Mouse (Mus musculus): ENCODE data around the gene Kndc1. TPM values are rescaled to one million over a fixed set of nuclear protein-coding genes. Genes with fewer than 3 reads are reported as not detected.

The Kndc1 gene
- polyA plus RNA-seq, 1 experiment from 2014 or later = 0.15 TPM

DNA sequence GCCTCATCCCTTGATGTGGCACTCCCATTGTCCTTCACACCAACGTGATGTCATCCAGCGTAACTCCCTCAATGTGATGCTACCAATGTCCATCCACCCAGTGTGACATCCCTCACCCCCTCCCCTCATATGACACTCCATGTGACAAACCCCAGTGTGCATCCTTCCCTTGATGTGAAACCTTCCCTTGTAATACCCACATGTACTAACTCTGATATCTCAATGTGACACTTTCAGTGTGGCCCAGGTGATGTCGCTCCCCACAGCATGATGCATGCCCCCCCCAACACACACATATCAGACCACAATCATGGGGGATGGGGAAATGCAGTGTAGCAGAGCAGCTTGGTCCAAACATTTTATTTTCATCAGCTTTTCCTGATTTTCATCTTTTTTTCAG is 62.2 kb downstream of the Kndc1 start:
- 81% methylated on average over 3 of the region's 3 CpGs for WGBS
- Histone ChIP-seq H3K4me3 (no peak overlapping the region), H3K4me2 (replicated peaks) (no peak overlapping the region), H3K36me3 (no peaks in the 10 kb centered on the region), H3K27me3 (peaks cover 7% of the 10 kb centered on the region), H3K9ac (no peak overlapping the region), H3K27ac (no peak overlapping the region), H3K9me3 (no peaks in the 10 kb centered on the region), H3K4me1 (no peaks in the 10 kb centered on the region)
- no peak for ATAC-seq (ENCODE audit: insufficient number of reproducible peaks, insufficient read depth, low FRiP score, low TSS enrichment)

GRCm38 (mm10) chr7:139957437-139957836 is 62.9 kb downstream of the Kndc1 start:
- Histone ChIP-seq H3K36me3 (no peaks in the 10 kb centered on the region), H3K27ac (no peak overlapping the region), H3K4me3 (no peak overlapping the region), H3K27me3 (peaks cover 7% of the 10 kb centered on the region), H3K9me3 (no peaks in the 10 kb centered on the region), H3K4me1 (no peaks in the 10 kb centered on the region), H3K4me2 (replicated peaks) (no peak overlapping the region), H3K9ac (no peak overlapping the region)
- ATAC-seq (ENCODE audit: insufficient number of reproducible peaks, insufficient read depth, low FRiP score, low TSS enrichment) = no peak
- 61% methylated on average over 11 of the region's 11 CpGs for WGBS

GRCm38 (mm10) chr7:139957958-139958357 is 63.5 kb downstream of the Kndc1 start:
- no peak for ATAC-seq (ENCODE audit: insufficient number of reproducible peaks, insufficient read depth, low FRiP score, low TSS enrichment)
- peak overlapping the region; percentile 33; the same call in 1 of the 2 replicates for H3K9ac ChIP-seq

DNA sequence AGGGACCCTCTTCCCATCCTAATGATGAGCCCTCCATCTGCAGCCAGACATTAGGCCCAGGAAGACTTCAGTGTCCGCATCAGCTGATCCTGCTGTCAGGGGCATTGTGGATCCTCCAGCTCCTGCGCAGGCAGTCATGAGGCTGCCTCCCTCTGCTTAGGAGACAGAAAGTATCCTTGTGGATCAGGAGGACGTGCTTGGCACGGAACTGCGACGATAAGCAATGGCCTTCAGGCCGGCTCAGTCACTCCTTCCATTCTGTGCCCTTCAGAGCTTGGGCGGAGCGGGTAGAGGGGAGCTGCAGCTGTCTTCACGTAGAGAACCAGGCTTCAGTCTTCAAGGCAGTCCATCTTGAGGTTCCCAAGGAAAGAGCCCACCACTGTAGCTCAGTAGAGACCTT is 66.6 kb downstream of the Kndc1 start:
- ATAC-seq (ENCODE audit: insufficient number of reproducible peaks, insufficient read depth, low FRiP score, low TSS enrichment) = no peak
- H3K4me2 ChIP-seq (replicated peaks) = no peak overlapping the region
- H3K4me3 ChIP-seq = no peak overlapping the region
- H3K9ac ChIP-seq = no peak overlapping the region
- no peak overlapping the region for H3K27ac ChIP-seq
- H3K36me3 ChIP-seq = no peaks in the 10 kb centered on the region
- no peaks in the 10 kb centered on the region for H3K4me1 ChIP-seq
- 84% methylated on average over 10 of the region's 10 CpGs for WGBS
- H3K9me3 ChIP-seq = no peaks in the 10 kb centered on the region
- H3K27me3 ChIP-seq = peaks cover 7% of the 10 kb centered on the region

More at GRCm38 (mm10) chr7:139957958-139958357, 63.5 kb downstream of the Kndc1 start:
- 46% methylated on average over 11 of the region's 11 CpGs for WGBS
- Histone ChIP-seq H3K27ac (no peak overlapping the region), H3K4me3 (no peak overlapping the region), H3K36me3 (no peaks in the 10 kb centered on the region), H3K4me2 (replicated peaks) (no peak overlapping the region), H3K9me3 (no peaks in the 10 kb centered on the region), H3K27me3 (peaks cover 7% of the 10 kb centered on the region), H3K4me1 (no peaks in the 10 kb centered on the region)

- Histone ChIP-seq H3K9ac (no peak overlapping the region), H3K4me2 (replicated peaks) (no peak overlapping the region), H3K27ac (no peak overlapping the region), H3K4me3 (no peak overlapping the region), H3K4me1 (no peaks in the 10 kb centered on the region), H3K36me3 (no peaks in the 10 kb centered on the region), H3K27me3 (no peaks in the 10 kb centered on the region; the same call in none of the 2 replicates), H3K9me3 (no peaks in the 10 kb centered on the region)
- 59% methylated on average over 4 of the region's 4 CpGs for WGBS
- ATAC-seq (ENCODE audit: insufficient number of reproducible peaks, insufficient read depth, low FRiP score, low TSS enrichment) = no peak
These were observed 69.3 kb downstream of the Kndc1 start for GRCm38 (mm10) chr7:139963814-139964213.

DNA sequence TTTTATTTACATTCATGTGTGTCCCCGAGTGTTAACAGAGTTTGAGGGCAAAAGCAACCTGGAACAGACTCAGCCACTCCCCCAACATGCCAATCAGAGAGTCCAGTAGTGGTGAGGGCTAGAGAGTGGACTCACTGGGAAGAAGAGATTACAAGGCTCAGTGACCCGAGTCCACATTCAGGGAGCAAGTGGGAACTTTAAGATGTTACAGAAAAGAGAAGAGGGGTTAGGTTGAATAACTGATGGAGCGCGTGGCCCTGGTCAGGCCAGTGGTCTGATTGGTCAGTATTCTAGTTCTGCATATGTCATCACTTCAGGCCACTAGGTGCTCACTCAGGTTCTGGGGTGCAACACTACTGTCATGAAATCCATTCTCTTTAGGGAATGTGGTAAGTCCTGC is 72.7 kb downstream of the Kndc1 start:
- H3K9me3 ChIP-seq = no peaks in the 10 kb centered on the region
- H3K4me1 ChIP-seq = no peaks in the 10 kb centered on the region
- no peaks in the 10 kb centered on the region; the same call in none of the 2 replicates for H3K27me3 ChIP-seq
- no peak overlapping the region for H3K4me3 ChIP-seq
- H3K9ac ChIP-seq = no peak overlapping the region
- 10% methylated on average over 4 of the region's 4 CpGs for WGBS
- no peaks in the 10 kb centered on the region for H3K36me3 ChIP-seq
- no peak overlapping the region for H3K27ac ChIP-seq
- no peak for ATAC-seq (ENCODE audit: insufficient number of reproducible peaks, insufficient read depth, low FRiP score, low TSS enrichment)
- no peak overlapping the region for H3K4me2 ChIP-seq (replicated peaks)

DNA sequence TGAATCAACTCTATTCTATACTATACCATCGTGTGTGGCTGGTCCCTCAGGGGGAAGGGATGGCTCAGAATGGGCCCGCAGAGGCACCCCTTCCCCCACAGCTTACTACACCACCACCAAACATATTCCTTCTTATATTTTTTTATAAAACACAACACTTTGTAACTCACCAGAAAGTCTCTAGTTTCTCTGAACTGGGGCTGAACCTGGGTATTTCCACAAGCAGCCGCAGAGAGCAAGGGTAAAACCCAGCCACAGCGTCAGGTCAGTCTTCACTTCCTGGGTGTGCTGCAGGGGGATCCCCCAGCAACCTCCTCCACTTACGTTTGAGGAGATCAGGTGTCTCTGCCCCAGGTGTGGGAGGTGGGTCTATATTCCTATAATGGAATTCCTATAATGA is 73.9 kb downstream of the Kndc1 start:
- Histone ChIP-seq H3K9ac (no peak overlapping the region), H3K4me1 (no peaks in the 10 kb centered on the region), H3K4me3 (no peak overlapping the region), H3K9me3 (no peaks in the 10 kb centered on the region), H3K36me3 (no peaks in the 10 kb centered on the region), H3K4me2 (replicated peaks) (no peak overlapping the region), H3K27me3 (no peaks in the 10 kb centered on the region; the same call in none of the 2 replicates), H3K27ac (no peak overlapping the region)
- no peak for ATAC-seq (ENCODE audit: insufficient number of reproducible peaks, insufficient read depth, low FRiP score, low TSS enrichment)
- WGBS = 43% methylated on average over 5 of the region's 5 CpGs

DNA sequence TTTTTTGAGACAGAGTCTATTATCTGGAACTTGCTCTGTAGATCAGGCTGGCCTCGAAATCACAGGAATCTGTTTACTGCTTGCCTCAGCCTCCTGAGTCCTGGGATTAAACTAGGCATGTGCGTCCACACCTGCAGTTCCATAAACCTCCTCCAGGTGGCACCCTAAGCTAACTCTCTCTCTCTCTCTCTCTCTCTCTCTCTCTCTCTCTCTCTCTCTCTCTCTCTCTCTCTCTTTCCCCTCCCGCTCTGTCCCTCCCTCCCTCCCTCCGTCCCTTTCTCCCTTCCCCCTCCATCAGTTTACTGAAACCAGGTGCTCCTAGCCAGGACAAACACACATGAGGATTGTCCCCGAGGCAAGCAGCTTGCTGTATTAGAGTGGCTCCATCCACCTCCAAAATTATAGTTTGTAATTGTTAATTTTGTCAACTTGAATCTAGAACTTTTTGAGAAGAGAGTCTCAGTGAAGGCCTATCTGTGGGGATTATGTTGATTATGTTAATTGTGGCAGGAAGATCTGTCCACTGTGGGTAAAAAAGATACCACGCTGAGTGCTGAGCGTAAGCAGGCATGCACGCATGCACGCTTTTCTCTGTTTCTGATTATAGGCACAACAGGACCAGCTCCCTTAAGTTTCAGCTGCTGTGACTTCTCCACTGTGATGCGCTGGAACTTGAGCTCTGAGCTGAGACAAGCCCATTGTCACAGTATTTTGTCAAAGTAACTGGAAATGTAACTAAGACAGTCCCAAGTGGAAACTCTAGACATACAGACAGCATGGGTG is 75.0 kb downstream of the Kndc1 start:
- ATAC-seq (ENCODE audit: insufficient number of reproducible peaks, insufficient read depth, low FRiP score, low TSS enrichment) = no peak
- Histone ChIP-seq H3K4me3 (no peak overlapping the region), H3K9ac (no peak overlapping the region), H3K9me3 (no peaks in the 10 kb centered on the region), H3K4me1 (no peaks in the 10 kb centered on the region), H3K36me3 (no peaks in the 10 kb centered on the region), H3K27me3 (no peaks in the 10 kb centered on the region; the same call in none of the 2 replicates), H3K27ac (no peak overlapping the region), H3K4me2 (replicated peaks) (no peak overlapping the region; the same call in 1 of the 2 replicates)
- WGBS = 31% methylated on average over 9 of the region's 10 CpGs

GRCm38 (mm10) chr7:139970216-139970919 is 75.9 kb downstream of the Kndc1 start:
- Histone ChIP-seq H3K36me3 (no peaks in the 10 kb centered on the region), H3K4me3 (no peak overlapping the region), H3K27me3 (no peaks in the 10 kb centered on the region; the same call in none of the 2 replicates), H3K4me2 (replicated peaks) (no peak overlapping the region), H3K9me3 (no peaks in the 10 kb centered on the region), H3K27ac (no peak overlapping the region), H3K9ac (no peak overlapping the region), H3K4me1 (no peaks in the 10 kb centered on the region)
- WGBS = 71% methylated on average over 10 of the region's 10 CpGs
- ATAC-seq (ENCODE audit: insufficient number of reproducible peaks, insufficient read depth, low FRiP score, low TSS enrichment) = peak; percentile 49; the same call in 1 of the 2 replicates

DNA sequence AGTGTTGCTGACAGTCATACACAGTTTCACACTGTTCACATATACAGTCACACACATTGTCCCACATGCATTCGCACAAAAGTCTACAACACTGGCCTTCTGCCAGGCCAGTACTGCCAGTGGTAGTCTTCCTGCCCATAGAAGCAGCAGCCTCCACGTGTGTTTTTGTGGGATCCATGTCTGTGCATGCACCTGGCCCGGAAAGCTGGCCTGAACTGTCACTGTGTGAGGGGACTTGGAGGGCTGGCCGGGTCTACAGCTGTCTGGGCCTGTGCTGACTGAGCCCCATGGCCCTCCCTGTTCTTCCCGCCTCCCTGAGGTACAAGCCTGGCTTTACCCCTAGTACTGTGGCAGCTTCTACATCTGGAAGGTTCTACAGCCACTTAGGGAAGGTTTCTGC is 76.5 kb downstream of the Kndc1 start:
- WGBS = 77% methylated on average over 5 of the region's 5 CpGs
- H3K27ac ChIP-seq = no peak overlapping the region

DNA sequence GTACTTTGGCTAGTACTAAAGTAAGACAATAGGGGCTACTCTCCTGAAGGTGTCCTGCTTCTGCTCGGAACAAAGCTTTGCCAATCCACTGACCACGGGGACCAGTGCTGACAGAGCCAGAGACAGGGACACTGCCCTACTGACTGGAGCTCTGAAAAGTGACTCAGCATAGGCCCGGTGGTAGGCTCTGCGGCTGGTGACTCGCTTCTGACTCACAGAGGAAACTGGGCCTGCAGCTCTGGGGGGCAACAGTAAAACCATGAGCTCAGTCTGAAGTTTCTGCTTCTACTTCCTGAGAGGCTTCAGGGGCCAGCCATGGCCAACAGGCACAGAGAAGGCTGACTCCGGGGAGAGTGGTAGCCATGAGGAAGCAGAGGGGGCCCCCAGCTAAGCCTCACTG is 76.9 kb downstream of the Kndc1 start:
- Histone ChIP-seq H3K27me3 (no peaks in the 10 kb centered on the region; the same call in none of the 2 replicates), H3K9me3 (no peaks in the 10 kb centered on the region), H3K4me1 (no peaks in the 10 kb centered on the region), H3K36me3 (no peaks in the 10 kb centered on the region), H3K27ac (no peak overlapping the region), H3K4me2 (replicated peaks) (no peak overlapping the region), H3K4me3 (no peak overlapping the region), H3K9ac (no peak overlapping the region)
- no peak for ATAC-seq (ENCODE audit: insufficient number of reproducible peaks, insufficient read depth, low FRiP score, low TSS enrichment)
- 76% methylated on average over 6 of the region's 6 CpGs for WGBS

More for the DNA sequence above, 76.5 kb downstream of the Kndc1 start:
- H3K4me3 ChIP-seq = no peak overlapping the region
- no peak overlapping the region for H3K4me2 ChIP-seq (replicated peaks)
- no peak overlapping the region for H3K9ac ChIP-seq
- H3K27me3 ChIP-seq = no peaks in the 10 kb centered on the region; the same call in none of the 2 replicates
- H3K4me1 ChIP-seq = no peaks in the 10 kb centered on the region
- no peaks in the 10 kb centered on the region for H3K9me3 ChIP-seq
- no peaks in the 10 kb centered on the region for H3K36me3 ChIP-seq
- no peak for ATAC-seq (ENCODE audit: insufficient number of reproducible peaks, insufficient read depth, low FRiP score, low TSS enrichment)

DNA sequence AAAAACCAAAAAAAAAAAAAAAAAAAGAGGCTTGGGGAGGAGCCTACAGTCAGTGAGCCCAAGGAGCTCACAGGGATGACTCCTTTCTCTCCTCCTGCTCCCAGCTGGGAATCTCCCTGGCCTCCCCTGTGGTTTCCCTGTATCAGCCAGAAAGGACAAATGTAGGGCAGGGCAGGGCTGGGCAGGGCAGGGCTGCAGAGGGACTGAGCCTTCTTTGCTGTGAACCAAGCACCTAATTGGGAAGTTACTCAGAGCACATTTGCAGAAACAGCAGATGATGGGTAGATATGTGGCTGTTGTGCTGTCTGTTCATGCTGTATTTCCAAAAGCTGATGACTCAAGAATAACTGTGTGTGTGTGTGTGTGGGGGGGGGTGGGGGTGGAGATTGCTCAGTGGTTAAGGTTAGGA is 78.4 kb downstream of the Kndc1 start:
- Histone ChIP-seq H3K4me2 (replicated peaks) (no peak overlapping the region), H3K9ac (no peak overlapping the region), H3K27ac (no peak overlapping the region), H3K27me3 (no peaks in the 10 kb centered on the region; the same call in 1 of the 2 replicates), H3K36me3 (no peaks in the 10 kb centered on the region), H3K9me3 (no peaks in the 10 kb centered on the region), H3K4me3 (no peak overlapping the region), H3K4me1 (no peaks in the 10 kb centered on the region)
- ATAC-seq (ENCODE audit: insufficient number of reproducible peaks, insufficient read depth, low FRiP score, low TSS enrichment) = no peak

Measured in embryonic facial prominence, embryonic 12.5 days (tissue).